Mouse (Mus musculus) CH12.LX (cell line): ENCODE measurements around the gene Vmn1r58. TPM values are rescaled to one million over a fixed set of nuclear protein-coding genes. Genes with fewer than 3 reads are reported as not detected.

Experiments
- DNase-seq: peaks from one replicate; pipeline ENCODE4 v3.0.0-alpha.2; 2013; ENCODE audit errors: extremely low read depth
- H3K27ac ChIP-seq: 2 replicates; pipeline ENCODE4 v1.5.1; 2012; ENCODE audit warnings: low read depth, mild to moderate bottlenecking, control low read depth, moderate library complexity; ENCODE audit not compliant: insufficient read depth
- H3K27me3 ChIP-seq: replicated peaks from 2 replicates; pipeline ENCODE3; 2012; ENCODE audit warnings: inconsistent platforms
- H3K36me3 ChIP-seq, 2 experiments: replicated peaks in 1 of 2; 2 replicates each; pipeline versions ENCODE3 to v1.6.1; 2012; ENCODE audit warnings: inconsistent platforms in 1 of 2, low read length in 1 of 2, mild to moderate bottlenecking in 1 of 2, mixed read lengths in 1 of 2, moderate library complexity in 1 of 2; ENCODE audit not compliant: control insufficient read depth in 1 of 2, insufficient read depth in 1 of 2
- H3K4me1 ChIP-seq, 2 experiments: 2 replicates each; pipeline ENCODE4 v1.6.1; 2012; ENCODE audit warnings: inconsistent platforms in 1 of 2, moderate library complexity in 1 of 2; ENCODE audit not compliant: insufficient read depth in 2 of 2, control insufficient read depth in 1 of 2
- H3K4me2 ChIP-seq: 2 replicates; pipeline ENCODE4 v1.6.1; 2012; ENCODE audit warnings: low read depth, mild to moderate bottlenecking, control low read depth; ENCODE audit not compliant: poor library complexity, insufficient read depth, severe bottlenecking
- H3K4me3 ChIP-seq, 3 experiments: fragments of 150-350 bp in 1 of 3; sonication (generic) in 1 of 3; replicated peaks in 1 of 3; 2 replicates each; pipeline versions ENCODE3 to v1.5.1; 2011 to 2012; ENCODE audit warnings: low read depth in 2 of 3, low read length in 2 of 3, mild to moderate bottlenecking in 2 of 3, moderate library complexity in 2 of 3, control low read depth in 1 of 3, improper control_type of control experiment in 1 of 3, inconsistent platforms in 1 of 3, mixed read lengths in 1 of 3; ENCODE audit not compliant: poor library complexity in 1 of 3
- H3K79me2 ChIP-seq: replicated peaks from 2 replicates; pipeline ENCODE4 v1.6.1; 2012; ENCODE audit warnings: mild to moderate bottlenecking, moderate library complexity; ENCODE audit not compliant: control insufficient read depth, poor library complexity, insufficient read depth, severe bottlenecking; ENCODE audit errors: extremely low read depth
- H3K9ac ChIP-seq: 2 replicates; pipeline ENCODE4 v1.6.1; 2012; ENCODE audit warnings: low read depth, mild to moderate bottlenecking, control low read depth, moderate library complexity; ENCODE audit not compliant: insufficient read depth
- H3K9me3 ChIP-seq: replicated peaks from 2 replicates; pipeline ENCODE3; 2012; ENCODE audit warnings: low read length, inconsistent platforms, mixed read lengths
- BHLHE40 ChIP-seq: IDR thresholded peaks from 2 replicates; pipeline ENCODE4 v1.6.1; 2011; ENCODE audit warnings: mild to moderate bottlenecking, low read depth, low read length, improper control_type of control experiment
- CHD1 ChIP-seq: IDR thresholded peaks from 2 replicates; pipeline ENCODE4 v1.6.1; 2012; ENCODE audit warnings: low read depth, low read length, improper control_type of control experiment, inconsistent platforms
- CTCF ChIP-seq, 2 experiments: IDR thresholded peaks in 1 of 2; conservative IDR thresholded peaks in 1 of 2; 2 replicates each; pipeline ENCODE4 v1.5.1; 2011 to 2012; ENCODE audit warnings: low read depth in 2 of 2, low read length in 2 of 2, improper control_type of control experiment in 1 of 2, inconsistent platforms in 1 of 2, mild to moderate bottlenecking in 1 of 2, moderate library complexity in 1 of 2
- ELF1 ChIP-seq: IDR thresholded peaks from 2 replicates; pipeline ENCODE4 v1.6.1; 2014; ENCODE audit warnings: low read depth, mild to moderate bottlenecking, inconsistent platforms, low read length, improper control_type of control experiment
- GABPA ChIP-seq: IDR thresholded peaks from 2 replicates; pipeline ENCODE4 v1.6.1; 2012; ENCODE audit warnings: low read depth, low read length, improper control_type of control experiment, inconsistent platforms; ENCODE audit not compliant: insufficient replicate concordance
- HCFC1 ChIP-seq: IDR thresholded peaks from 2 replicates; pipeline ENCODE4 v1.6.1; 2012; ENCODE audit warnings: low read depth, mild to moderate bottlenecking, inconsistent platforms, low read length, improper control_type of control experiment
- JUND ChIP-seq: conservative IDR thresholded peaks from 2 replicates; pipeline ENCODE4 v1.6.1; 2011; ENCODE audit warnings: low read depth, low read length, improper control_type of control experiment
- KAT2A ChIP-seq: IDR thresholded peaks from 2 replicates; pipeline ENCODE4 v1.6.1; 2012; ENCODE audit warnings: low read length, improper control_type of control experiment, inconsistent platforms; ENCODE audit not compliant: insufficient replicate concordance
- MAFK ChIP-seq: IDR thresholded peaks from 2 replicates; pipeline ENCODE4 v1.6.1; 2011; ENCODE audit warnings: low read length, improper control_type of control experiment; ENCODE audit not compliant: insufficient replicate concordance
- MAZ ChIP-seq: IDR thresholded peaks from 2 replicates; pipeline ENCODE4 v1.6.1; 2012; ENCODE audit warnings: low read depth, mild to moderate bottlenecking, inconsistent platforms, low read length, improper control_type of control experiment, moderate library complexity
- MEF2A ChIP-seq: IDR thresholded peaks from 2 replicates; pipeline ENCODE4 v1.6.1; 2014; ENCODE audit warnings: low read depth, mild to moderate bottlenecking, inconsistent platforms, low read length, improper control_type of control experiment, borderline replicate concordance
- MXI1 ChIP-seq: IDR thresholded peaks from 2 replicates; pipeline ENCODE4 v1.6.1; 2011; ENCODE audit warnings: mild to moderate bottlenecking, low read depth, low read length, improper control_type of control experiment
- MYC ChIP-seq: IDR thresholded peaks from 2 replicates; pipeline ENCODE4 v1.6.1; 2011; ENCODE audit warnings: low read depth, mild to moderate bottlenecking, improper control_type of control experiment, low read length
- NRF1 ChIP-seq: IDR thresholded peaks from 2 replicates; pipeline ENCODE4 v1.6.1; 2014; ENCODE audit warnings: low read depth, mild to moderate bottlenecking, inconsistent platforms, low read length, improper control_type of control experiment, moderate library complexity
- PAX5 ChIP-seq: IDR thresholded peaks from 2 replicates; pipeline ENCODE4 v1.6.1; 2012; ENCODE audit warnings: low read length, inconsistent platforms, mixed read lengths
- POLR2A ChIP-seq: IDR thresholded peaks from 2 replicates; pipeline ENCODE4 v1.6.1; 2011; ENCODE audit warnings: low read depth, mild to moderate bottlenecking, improper control_type of control experiment, low read length
- POLR2AphosphoS2 ChIP-seq: IDR thresholded peaks from 2 replicates; pipeline ENCODE4 v1.6.1; 2011; ENCODE audit warnings: low read depth, low read length, improper control_type of control experiment
- RAD21 ChIP-seq: IDR thresholded peaks from 2 replicates; pipeline ENCODE4 v1.6.1; 2011; ENCODE audit warnings: low read depth, mild to moderate bottlenecking, low read length, improper control_type of control experiment, moderate library complexity
- TBP ChIP-seq: conservative IDR thresholded peaks from 2 replicates; pipeline ENCODE4 v1.6.1; 2011; ENCODE audit warnings: low read depth, low read length, improper control_type of control experiment
- UBTF ChIP-seq: IDR thresholded peaks from 2 replicates; pipeline ENCODE4 v1.6.1; 2012; ENCODE audit warnings: low read depth, mild to moderate bottlenecking, inconsistent platforms, low read length, improper control_type of control experiment, moderate library complexity
- USF1 ChIP-seq: IDR thresholded peaks from 2 replicates; pipeline ENCODE4 v1.6.1; 2014; ENCODE audit warnings: low read depth, mild to moderate bottlenecking, inconsistent platforms, low read length, improper control_type of control experiment
- USF2 ChIP-seq: conservative IDR thresholded peaks from 2 replicates; pipeline ENCODE4 v1.6.1; 2011; ENCODE audit warnings: low read depth, low read length, improper control_type of control experiment
- ZC3H11A ChIP-seq: IDR thresholded peaks from 2 replicates; pipeline ENCODE4 v1.6.1; 2012; ENCODE audit warnings: low read depth, mild to moderate bottlenecking, inconsistent platforms, low read length, improper control_type of control experiment
- ZMIZ1 ChIP-seq: IDR thresholded peaks from 2 replicates; pipeline ENCODE4 v1.6.1; 2012; ENCODE audit warnings: low read depth, mild to moderate bottlenecking, inconsistent platforms, low read length, improper control_type of control experiment
- dilution Hi-C: fragments of 300-500 bp; cut with MboI; formaldehyde crosslinking; loops from 2 replicates; pipeline ENCODE4 v1.14.3; 2020; ENCODE audit warnings: low sequenced_read_pairs; ENCODE audit not compliant: extremely low pct_unique_long_range_greater_than_20kb, extremely low pct_ligation_motif_present
- in situ Hi-C: fragments of 300-500 bp; cut with MboI; formaldehyde crosslinking; loops from 3 replicates; pipeline ENCODE4 v1.14.3; 2019; ENCODE audit warnings: low sequenced_read_pairs, low pct_ligation_motif_present, low pct_unique_long_range_greater_than_20kb, mixed read lengths
- polyA plus RNA-seq: library from polyadenylated mRNA; unstranded; fragments of >175 nt; gene quantifications from 2 replicates; pipeline ENCODE4 v1.2.1, GENCODE M21; 2012; ENCODE audit warnings: low read depth; ENCODE audit not compliant: insufficient read length
- total RNA-seq, 2 experiments: library from RNA; depleted of rRNA; stranded (reverse); fragments of 300-350 nt in 1 of 2; fragments of >200 nt in 1 of 2; gene quantifications; 2 replicates each; pipeline ENCODE4 v1.2.3; 2012 to 2014

The Vmn1r58 gene
- total and polyA plus RNA-seq, 3 experiments, result not detected

DNA sequence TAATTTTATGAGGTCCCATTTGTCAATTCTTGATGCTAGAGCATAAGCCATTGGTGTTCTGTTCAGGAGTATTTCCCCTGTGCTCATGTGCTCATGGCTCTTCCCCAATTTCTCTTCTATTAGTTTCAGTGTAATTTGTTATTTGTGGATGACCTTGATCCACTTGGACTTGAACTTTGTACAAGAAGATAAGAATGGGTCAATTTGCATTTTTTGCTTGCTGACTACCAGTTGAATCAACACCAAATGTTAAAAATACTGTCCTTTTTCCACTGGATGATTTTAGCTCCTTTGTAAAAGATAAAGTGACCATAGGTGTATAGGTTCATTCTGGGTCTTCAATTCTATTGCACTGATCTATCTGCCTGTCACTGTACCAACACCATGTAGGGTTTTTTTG lies 35.4 kb upstream of the Vmn1r58 start:
- no peak for DNase-seq
- dilution Hi-C loops, result no loop called here
- H3K9me3 ChIP-seq, result no peaks in the 10 kb centered on the region
- H3K4me3 ChIP-seq, result no peak overlapping the region
- H3K36me3 ChIP-seq, result no peaks in the 10 kb centered on the region
- H3K27me3 ChIP-seq, result no peaks in the 10 kb centered on the region
- in situ Hi-C loops, result no loop called here
- H3K79me2 ChIP-seq, result no peaks in the 10 kb centered on the region
- H3K27ac ChIP-seq, result no peak overlapping the region
- H3K4me2 ChIP-seq, result no peak overlapping the region
- H3K4me1 ChIP-seq, result no peaks in the 10 kb centered on the region
- TF ChIP-seq ZMIZ1 (no peak), KAT2A (no peak), CTCF (conservative IDR thresholded peaks at IDR 0.05 in 1 of 2, IDR thresholded peaks at IDR 0.05 in 1 of 2; ENCODE audit: low read depth in 2 of 2, low read length in 2 of 2) (no peak), RAD21 (no peak), NRF1 (no peak), GABPA (no peak), MAZ (no peak), MYC (no peak), POLR2A (no peak), MEF2A (no peak), BHLHE40 (no peak), JUND (no peak), PAX5 (no peak), USF2 (no peak), HCFC1 (no peak), ELF1 (no peak), POLR2AphosphoS2 (no peak), CHD1 (no peak)
- no peak overlapping the region for H3K9ac ChIP-seq

DNA sequence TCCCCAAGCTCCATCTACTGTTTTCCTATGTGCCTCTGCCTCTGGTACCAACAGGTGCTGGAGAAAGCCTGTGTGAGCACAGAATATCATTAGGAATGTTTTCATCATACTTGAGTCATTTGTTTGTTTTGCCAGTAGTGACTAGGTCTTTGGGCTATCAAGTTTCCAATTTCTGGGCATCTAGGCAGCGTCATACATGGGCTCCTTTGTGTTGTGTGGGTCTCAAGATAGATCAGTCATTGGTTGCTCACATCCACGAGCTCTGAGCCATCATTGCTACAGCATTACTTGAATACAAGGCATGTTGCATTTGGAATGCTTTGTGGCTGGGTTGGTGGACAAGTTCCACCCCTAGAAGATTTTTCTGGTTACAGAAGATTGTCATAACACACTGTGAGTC lies 7.0 kb downstream of the Vmn1r58 start:
- in situ Hi-C loops, result no loop called here
- no peak for DNase-seq
- Histone ChIP-seq H3K9ac (no peak overlapping the region), H3K4me1 (no peaks in the 10 kb centered on the region), H3K27ac (no peak overlapping the region), H3K27me3 (no peaks in the 10 kb centered on the region), H3K4me2 (no peak overlapping the region), H3K9me3 (no peaks in the 10 kb centered on the region), H3K36me3 (no peaks in the 10 kb centered on the region), H3K79me2 (no peaks in the 10 kb centered on the region), H3K4me3 (no peak overlapping the region)
- TF ChIP-seq ELF1, result no peak
- TF ChIP-seq TBP, result no peak
- no peak for TF ChIP-seq USF1
- TF ChIP-seq GABPA, result no peak
- no peak for TF ChIP-seq UBTF
- TF ChIP-seq MXI1, result no peak
- TF ChIP-seq ZMIZ1, result no peak
- no peak for TF ChIP-seq JUND
- TF ChIP-seq NRF1, result no peak
- TF ChIP-seq POLR2AphosphoS2, result no peak
- no peak for TF ChIP-seq MAFK
- no peak for TF ChIP-seq ZC3H11A
- dilution Hi-C loops, result no loop called here
